Mouse (Mus musculus): Measurements from ENCODE around the gene Nrarp.
A peak's percentile ranks its signal among the peaks of the same experiment; 100 is the strongest.

Gene Nrarp

GRCm38 (mm10) chr2:25180478-25180903, at the start of gene Nrarp:
TSS of gene Nrarp (plus strand) at chr2:25180758.
- no peak for DNase-seq (ENCODE audit: low read depth)

GRCm38 (mm10) chr2:25131601-25132000, 49.0 kb upstream of the Nrarp start:
- no peak for DNase-seq (ENCODE audit: low read depth)

GRCm38 (mm10) chr2:25137832-25138231, 42.7 kb upstream of the Nrarp start:
- DNase-seq (ENCODE audit: low read depth), result no peak

- no peak for DNase-seq (ENCODE audit: low read depth)
Observed at GRCm38 (mm10) chr2:25141185-25141584, 39.4 kb upstream of the Nrarp start.

GRCm38 (mm10) chr2:25141921-25142320, 38.6 kb upstream of the Nrarp start:
- no peak for DNase-seq (ENCODE audit: low read depth)

GRCm38 (mm10) chr2:25145346-25145745, 35.2 kb upstream of the Nrarp start:
- DNase-seq (ENCODE audit: low read depth), result peak; percentile 26

- no peak for DNase-seq (ENCODE audit: low read depth)
Observed at GRCm38 (mm10) chr2:25147398-25147797, 33.2 kb upstream of the Nrarp start.

GRCm38 (mm10) chr2:25147892-25148291, 32.7 kb upstream of the Nrarp start:
- no peak for DNase-seq (ENCODE audit: low read depth)

GRCm38 (mm10) chr2:25149643-25150042, 30.9 kb upstream of the Nrarp start:
- DNase-seq (ENCODE audit: low read depth), result no peak

GRCm38 (mm10) chr2:25151280-25151956, 29.1 kb upstream of the Nrarp start:
- no peak for DNase-seq (ENCODE audit: low read depth)

- DNase-seq (ENCODE audit: low read depth), result no peak
Observed at GRCm38 (mm10) chr2:25156177-25156576, 24.4 kb upstream of the Nrarp start.

- DNase-seq (ENCODE audit: low read depth), result peak; percentile 52
Observed at GRCm38 (mm10) chr2:25156990-25157389, 23.6 kb upstream of the Nrarp start.

- peak; percentile 68 for DNase-seq (ENCODE audit: low read depth)
Observed at GRCm38 (mm10) chr2:25157655-25158054, 22.9 kb upstream of the Nrarp start.

GRCm38 (mm10) chr2:25167481-25167880, 13.1 kb upstream of the Nrarp start:
- no peak for DNase-seq (ENCODE audit: low read depth)

GRCm38 (mm10) chr2:25167919-25168664, 12.5 kb upstream of the Nrarp start:
- peak; percentile 36 for DNase-seq (ENCODE audit: low read depth)

GRCm38 (mm10) chr2:25168665-25168978, 11.9 kb upstream of the Nrarp start:
- DNase-seq (ENCODE audit: low read depth), result no peak

- DNase-seq (ENCODE audit: low read depth), result no peak
Observed at GRCm38 (mm10) chr2:25169778-25170177, 10.8 kb upstream of the Nrarp start.

- no peak for DNase-seq (ENCODE audit: low read depth)
Observed at GRCm38 (mm10) chr2:25170326-25171100, 10.0 kb upstream of the Nrarp start.

- no peak for DNase-seq (ENCODE audit: low read depth)
Observed at GRCm38 (mm10) chr2:25171101-25171768, 9.3 kb upstream of the Nrarp start.

- no peak for DNase-seq (ENCODE audit: low read depth)
Observed at GRCm38 (mm10) chr2:25171769-25172153, 8.8 kb upstream of the Nrarp start.

- DNase-seq (ENCODE audit: low read depth), result peak; percentile 77
Observed at GRCm38 (mm10) chr2:25172629-25173028, 7.9 kb upstream of the Nrarp start.

GRCm38 (mm10) chr2:25173821-25174220, 6.7 kb upstream of the Nrarp start:
- DNase-seq (ENCODE audit: low read depth), result no peak
